Mouse (Mus musculus) layer of hippocampus, adult 9-11 months (tissue): ENCODE data around the gene Tlr8.
A peak's percentile ranks its signal among the peaks of the same experiment; 100 is the strongest.
"Not testable (repeated sequence)": the region's sequence is repeated elsewhere in the genome, so short reads cannot be mapped to it uniquely, and the experiment has no call there.

Experiments
- DNase-seq: peaks from one replicate; pipeline ENCODE4 v3.0.0; 2022

Gene Tlr8

DNA sequence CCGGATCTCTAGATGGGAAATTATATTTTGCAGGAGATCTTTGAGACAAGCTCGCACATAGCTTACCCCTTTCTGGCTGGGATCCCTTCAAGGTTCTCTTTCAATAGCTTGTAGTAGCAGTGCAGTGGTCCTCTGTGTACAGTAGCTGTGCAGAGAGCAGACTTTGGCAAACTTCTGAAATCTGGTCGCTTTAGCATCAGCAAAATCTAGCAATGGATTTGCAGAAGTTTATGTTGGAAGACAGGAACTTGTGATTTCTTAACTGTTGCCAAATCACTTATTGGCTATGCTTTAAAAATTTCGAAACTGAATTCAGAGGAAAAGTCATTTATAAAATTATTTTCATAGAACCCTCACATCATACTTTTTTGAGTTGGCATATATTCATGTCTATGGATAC is at the start of gene Tlr8:
Gene Tlr8 (minus strand): TSS at position 244 of the 400 bp plus-strand sequence.
- no peak for DNase-seq

DNA sequence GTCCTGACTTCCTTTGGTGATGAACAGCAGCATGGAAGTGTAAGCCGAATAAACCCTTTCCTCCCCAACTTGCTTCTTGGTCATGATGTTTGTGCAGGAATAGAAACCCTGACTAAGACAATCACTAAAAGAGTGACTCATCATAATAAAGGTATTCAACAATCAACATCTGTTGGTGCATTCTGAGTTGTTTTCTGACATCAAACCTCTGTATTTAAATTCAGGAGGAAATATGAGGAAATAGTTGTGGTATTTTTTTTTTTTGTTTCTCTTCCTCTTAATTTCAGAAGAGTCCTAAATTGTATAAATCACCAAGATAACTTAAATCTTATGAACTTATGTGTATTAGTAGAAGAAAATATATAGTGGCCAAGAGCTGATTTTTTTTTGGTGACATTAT is 37.9 kb upstream of the Tlr8 start:
- not testable (repeated sequence) for DNase-seq

DNA sequence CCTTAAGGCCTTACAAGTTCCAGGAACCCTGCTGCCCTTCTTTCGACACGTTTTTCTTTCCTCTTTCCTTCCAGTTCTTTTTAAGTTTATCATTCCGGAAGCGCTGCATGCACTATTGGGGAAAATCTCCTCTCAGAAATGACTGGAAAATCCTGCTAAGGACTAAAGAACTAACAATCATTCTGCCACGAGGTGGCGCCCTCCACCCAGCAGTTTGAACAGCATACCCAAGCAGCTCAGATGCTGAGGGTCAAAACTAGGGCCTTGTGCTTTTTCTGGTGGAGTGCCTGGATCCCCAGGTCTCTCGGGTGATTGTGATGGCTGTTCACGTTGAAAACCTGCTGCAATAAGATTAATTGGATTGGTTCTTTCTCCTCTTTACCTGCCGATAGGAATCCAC is 12.8 kb upstream of the Tlr8 start:
- peak; percentile 33 for DNase-seq

DNA sequence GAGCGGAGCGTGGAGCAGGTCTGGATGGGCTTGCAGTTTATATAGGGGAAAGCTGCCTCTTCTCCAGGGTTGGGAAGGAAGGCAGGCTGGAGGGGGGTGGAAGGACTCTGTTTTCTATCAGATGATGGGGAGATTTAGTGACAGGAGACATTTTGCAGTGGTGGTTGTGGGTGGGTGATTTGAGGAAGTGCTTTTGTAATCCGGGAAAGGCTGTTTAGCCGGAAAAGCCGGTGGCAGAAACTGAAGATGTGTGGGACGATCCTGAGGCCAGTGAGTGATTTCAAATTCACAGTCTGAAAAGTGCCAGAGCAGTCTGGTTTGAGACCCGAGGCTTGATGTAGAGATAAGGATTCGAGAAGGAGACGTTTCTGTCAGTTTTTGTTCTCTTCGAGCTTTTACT is 12.4 kb upstream of the Tlr8 start:
- DNase-seq, result peak; percentile 2

DNA sequence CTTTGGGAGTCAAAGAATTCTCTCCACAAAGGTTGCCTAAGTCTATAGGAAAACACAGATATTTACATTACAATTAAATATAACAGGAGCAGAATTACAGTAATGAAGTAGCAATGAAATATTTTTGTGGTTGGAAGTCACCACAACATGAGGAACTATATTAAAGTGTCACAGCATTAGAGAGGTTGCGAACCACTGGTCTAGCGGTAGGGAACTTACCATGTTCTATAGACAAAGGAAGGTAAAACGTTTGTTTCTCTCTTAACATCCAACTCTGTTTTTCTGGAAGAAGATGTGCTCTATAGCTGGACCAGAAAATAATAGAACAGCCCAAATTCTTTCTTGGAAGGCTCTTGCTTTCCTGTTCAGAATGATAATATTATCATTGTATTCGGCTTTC is 599 bp downstream of the Tlr8 start:
- no peak for DNase-seq

DNA sequence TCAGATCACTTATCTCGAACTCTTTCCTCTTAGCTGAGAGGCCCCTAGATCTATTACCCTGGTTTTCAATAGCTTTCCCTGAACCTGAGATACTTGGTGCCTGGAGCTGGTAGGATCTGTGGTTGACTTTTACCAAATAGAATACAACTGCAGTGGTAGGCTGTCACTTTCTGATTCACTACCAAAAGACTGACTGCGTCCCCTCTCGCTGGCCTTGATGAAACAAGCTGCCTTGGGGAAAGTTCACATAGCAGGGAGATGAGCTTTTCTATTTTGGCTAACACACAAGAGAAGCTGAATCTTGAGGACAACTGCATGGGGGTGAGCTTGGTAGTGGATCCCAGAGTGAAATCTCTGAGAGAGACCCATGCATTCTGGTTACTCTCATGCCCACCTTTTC is 22.4 kb downstream of the Tlr8 start:
- no peak for DNase-seq

DNA sequence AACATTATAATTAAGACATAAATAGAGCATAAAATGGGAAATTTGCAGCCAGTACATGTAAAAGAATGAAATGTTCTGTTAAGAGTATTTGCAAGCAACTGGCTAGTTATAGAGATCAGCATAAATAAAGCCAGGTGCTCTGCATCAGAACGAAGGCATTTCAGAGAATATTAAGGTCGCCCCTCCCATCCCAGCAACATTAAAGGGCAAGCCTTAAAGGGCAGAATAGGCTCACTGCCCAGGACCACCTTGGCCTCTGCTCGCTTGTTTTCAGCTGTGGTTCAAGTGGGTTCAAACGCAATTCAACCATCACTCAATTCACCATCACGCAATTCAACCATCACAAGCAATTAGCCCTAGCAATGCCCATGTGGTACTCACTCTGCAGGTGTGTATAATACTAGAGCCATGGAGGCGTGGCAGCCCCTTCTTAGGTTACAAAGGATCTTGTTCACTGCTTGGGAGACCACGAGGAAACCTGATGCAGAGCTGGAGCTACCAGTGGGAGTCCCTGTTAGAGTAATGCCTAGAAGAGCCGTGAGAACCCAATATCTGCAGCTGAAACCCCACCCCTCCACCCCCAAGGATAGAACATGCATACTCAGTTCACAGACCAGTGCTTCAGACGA is 24.7 kb downstream of the Tlr8 start:
- DNase-seq, result no peak

DNA sequence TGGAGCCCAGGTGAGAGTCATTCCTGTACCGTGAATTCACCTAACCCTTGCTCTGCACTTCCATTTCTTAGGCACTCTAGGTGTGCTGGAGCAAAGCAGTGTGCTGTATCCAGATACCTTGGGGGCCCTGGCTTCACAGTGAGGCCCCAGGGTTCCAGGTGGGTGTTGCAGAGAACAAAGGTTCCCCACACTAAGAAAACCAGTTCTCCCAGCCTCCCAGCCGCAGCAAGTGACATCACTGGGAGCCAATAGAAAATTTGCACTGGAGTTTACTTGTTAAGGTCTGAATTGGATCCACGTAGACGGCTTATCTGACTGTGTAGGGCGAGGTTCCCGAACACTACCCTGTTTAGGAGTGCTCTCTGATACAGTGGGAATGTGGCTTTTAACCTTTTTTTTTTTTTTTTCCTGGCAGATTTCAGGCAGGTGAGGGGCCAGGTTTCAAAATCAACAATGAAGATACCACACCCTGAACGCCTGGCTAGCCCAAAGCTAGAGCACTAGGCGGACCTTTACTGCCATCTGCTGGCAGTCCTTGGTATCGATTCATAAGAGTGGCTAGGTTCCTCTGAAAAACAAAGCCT is 30.9 kb downstream of the Tlr8 start:
- DNase-seq, result peak; percentile 46

DNA sequence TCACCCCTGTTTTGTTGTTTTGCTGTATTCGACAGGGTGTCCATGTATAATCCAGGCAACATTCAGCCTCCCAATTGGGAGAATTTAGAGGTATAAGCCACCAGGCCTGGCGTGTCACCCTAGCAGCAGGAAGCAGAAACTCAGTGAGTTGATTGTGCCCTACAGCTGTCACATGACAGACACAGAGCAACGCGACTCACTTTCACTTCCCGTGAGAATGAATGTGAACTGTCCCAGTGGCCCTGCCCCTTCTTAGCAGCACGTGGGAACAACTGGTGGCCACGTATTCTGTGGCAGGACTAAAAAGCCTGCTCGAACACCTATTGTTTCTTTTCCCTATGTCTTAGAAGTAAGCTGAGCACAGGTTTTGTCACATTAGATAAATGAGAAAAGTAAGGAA is 33.0 kb downstream of the Tlr8 start:
- peak; percentile 48 for DNase-seq

DNA sequence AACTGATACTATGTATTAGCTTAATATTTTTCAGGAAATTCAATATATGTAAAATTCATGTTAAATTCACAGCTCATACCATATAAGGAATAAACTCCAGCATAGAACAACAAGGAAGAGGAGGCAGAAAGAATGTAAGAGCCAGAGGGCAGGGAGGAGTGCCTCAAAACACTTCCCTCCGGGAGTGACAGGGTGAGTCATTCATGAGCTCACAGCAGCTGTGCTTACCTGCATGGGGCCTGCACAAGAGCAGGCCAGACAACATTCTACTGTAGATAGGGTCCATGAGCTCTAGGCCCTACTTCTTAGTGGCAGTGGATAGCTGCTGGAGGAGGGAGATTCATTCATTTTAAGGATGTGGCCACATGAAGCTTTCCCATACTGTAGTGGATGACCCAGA is 34.3 kb downstream of the Tlr8 start:
- no peak for DNase-seq

DNA sequence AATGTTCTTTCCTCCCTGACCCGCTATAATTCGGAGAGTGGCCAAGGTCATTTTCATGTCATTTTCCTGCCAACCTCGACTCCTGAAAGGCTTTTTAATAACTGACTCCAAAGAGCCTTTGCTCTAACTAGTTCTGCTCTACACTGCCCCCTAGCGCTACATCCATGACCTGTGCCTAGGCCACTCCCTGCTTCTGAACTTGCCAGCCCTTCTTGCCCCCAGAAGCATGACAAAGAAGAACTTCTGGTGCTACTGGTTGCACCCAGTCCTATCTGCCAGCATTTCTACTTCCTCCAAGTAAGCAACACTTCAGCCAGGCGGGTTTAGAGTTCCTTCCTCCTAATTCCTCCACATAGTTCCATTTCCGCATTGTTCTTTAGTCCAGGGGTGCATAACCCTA is 34.9 kb downstream of the Tlr8 start:
- DNase-seq, result peak; percentile 69

DNA sequence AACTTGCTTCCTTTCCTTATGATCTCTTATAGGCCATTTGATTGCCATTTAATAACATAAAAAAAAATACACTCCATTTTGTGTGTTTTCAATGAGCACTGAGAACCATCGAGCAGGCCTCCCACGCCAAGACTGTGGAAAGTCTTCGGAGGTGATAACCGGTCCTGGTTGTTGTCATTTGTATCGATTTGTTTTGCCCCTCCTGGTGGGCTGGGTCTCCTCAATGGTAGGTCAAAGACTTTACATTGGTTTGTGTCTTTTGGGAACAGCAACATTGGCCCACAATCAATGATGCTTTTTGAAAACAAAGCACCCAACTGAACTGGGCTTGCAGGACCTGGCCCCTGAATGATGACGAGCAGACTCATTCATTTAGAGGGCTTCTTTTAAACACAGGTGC is 36.4 kb downstream of the Tlr8 start:
- no peak for DNase-seq

DNA sequence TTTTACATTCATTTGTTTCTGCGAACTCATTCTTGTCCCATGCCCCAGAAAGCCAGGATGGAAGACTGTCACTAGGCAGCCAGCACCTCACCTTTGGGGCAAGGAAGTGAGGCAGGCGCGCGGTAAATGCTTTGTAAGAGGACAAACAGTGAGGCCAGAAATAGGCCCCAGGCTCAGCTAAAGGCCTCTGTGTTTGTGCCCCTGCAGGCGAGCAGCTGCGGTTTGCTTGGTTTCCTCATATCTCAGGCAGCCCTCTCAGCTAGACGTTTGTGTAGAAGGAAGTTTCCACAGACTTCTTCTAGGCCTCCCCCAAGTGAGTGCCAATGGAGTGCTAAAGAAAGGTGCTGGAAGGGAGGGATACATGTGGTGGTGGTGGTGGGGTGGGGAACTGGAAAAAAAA is 37.0 kb downstream of the Tlr8 start:
- DNase-seq, result peak; percentile 57

DNA sequence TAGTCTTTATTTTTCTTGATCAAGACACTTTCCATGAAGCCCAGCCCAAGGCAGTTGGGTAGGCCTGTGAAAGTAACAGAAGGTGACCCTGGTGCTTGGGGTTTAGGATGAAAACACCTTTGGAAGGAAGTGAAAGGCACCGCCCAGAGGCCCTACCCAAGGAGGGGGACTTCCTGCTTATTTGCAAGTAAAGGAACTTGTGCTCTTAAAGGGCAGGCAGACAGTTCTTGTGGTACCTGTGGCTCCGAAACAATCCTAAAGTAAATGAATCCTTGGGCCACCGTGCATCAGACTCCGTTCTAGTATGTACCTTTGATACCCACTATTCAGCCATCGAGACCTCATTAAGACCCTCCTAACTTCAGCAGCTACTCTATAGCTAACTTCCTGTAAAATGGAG is 37.6 kb downstream of the Tlr8 start:
- no peak for DNase-seq

DNA sequence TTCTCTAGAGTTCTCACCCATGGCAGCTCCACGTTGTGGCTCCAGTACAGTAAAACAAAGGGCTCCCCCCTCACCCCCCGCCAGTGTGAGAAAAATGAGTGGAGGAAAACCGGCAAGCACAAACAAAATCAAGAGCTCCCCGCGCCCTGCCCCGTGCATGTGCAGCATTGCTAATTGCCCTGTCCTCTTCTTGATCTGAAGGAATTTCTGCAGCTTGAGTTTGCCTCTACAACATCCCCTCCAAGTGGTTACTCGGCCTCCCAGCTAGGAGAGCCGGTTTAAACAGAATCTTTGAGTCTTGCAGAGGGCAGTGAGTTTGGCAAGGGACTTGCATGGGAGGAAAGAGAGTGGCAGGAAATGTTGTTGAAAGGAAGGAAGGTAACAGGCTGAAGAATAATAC is 51.4 kb downstream of the Tlr8 start:
- no peak for DNase-seq

DNA sequence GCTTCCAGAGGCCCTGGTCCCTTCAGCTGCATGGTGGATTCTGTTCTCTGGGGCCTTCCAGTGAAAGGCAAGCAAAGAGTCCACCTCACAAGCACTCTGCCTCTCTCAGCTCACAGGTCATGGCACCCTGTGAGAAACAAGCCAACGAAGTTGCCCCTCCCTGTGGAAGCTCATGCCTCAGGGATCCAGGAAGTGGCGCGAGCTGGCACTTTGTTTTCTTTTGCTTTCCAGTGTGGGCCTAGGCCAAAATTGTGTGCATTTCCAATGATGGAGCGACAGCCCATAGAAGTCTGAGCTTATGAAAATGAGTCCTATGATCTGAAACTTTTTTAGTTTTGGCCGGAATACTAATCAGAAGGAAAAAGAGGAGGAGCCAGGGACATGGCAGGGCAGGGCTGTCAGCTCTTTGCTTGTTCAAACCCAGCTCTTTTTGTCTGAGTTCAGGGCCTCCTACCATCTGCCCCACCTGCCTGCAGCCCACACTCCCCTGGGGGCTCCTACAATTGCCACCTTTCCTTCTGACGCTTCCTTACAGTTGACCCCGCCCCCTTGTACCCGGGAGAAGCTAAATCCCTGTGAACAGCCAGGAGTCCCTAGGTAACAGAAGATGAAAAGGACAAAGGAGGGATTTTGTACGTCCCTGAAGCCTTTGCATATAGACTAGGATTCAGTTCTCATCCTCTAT is 52.1 kb downstream of the Tlr8 start:
- DNase-seq, result no peak

DNA sequence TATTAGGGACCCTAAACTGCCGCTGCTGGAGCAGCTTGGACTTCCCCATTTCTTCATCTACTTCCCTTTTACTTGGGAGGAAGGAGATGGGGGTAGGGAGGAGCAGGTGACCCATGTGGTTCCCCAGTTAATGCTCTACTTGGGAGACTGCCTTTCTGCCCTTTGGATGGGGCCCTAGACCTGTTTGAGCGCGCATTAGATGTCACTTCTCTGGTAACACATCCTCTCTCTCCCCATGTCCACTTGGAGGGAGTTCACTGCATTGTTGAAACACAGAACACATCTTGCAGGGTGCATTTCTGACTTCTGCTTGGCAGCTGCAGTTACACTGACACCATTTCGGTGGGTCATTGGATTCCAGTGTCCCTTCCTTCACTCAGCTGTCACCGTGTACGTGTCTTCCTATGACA is 53.8 kb downstream of the Tlr8 start:
- DNase-seq, result peak; percentile 58

DNA sequence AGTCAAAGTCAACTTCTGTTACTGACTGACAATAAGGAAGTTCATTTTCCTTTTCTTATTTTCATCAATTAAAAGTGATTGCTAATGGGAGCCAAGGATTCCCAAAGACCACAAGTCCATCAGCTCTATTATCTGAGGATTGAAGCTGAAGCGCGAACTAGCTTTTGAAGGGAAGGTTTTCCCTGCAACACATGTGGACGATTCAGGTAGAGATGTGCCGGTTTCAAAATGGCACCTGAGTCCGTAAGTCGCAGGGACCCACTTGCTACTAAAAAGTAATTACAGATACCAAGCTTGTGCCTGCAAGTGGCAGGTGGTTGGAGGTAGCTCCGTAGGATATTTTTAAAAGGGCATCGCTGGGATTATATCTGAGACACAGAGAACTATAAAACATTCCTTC is 54.3 kb downstream of the Tlr8 start:
- DNase-seq, result no peak

DNA sequence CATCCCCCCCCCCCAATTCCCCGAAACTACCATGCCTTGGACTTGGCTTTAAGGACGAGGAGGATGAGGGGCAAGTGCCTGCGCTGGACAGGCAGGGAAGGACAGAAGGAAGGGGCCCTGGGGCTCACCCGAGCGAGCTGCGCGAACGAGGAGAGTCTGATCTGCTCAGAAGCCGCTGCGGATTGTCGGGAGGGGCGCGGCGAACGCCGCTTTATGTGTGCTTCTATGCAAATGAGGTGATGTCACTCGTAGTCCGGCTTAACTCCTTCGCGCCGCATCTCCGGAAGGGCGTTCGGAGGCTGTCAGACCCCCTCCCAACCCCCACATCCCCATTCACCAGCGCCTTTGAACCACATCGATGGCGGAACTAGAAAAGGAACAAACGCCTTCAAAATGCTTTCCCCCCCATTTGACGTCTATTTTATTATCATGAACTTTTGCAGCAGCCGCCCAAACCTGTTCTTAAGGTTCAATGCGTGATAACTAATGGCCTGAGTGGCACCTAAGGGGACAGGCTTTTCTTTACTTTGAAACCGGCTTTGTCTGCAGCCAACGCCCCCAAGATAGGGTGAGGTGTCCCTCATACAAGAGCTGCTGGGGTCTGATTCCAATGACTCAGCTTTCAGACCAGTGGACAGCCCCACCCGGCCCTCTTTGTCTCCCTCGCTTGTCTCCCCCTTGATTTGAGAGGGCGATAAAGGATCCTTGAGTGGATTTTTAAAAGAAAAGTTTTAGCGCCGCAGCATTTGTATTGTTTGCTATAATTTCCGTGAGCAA is 55.0 kb downstream of the Tlr8 start, which contains the start of gene Tmsb4x:
Gene Tmsb4x (minus strand): TSS at position 338 of the 777 bp plus-strand sequence.
- DNase-seq, result peak; percentile 81

DNA sequence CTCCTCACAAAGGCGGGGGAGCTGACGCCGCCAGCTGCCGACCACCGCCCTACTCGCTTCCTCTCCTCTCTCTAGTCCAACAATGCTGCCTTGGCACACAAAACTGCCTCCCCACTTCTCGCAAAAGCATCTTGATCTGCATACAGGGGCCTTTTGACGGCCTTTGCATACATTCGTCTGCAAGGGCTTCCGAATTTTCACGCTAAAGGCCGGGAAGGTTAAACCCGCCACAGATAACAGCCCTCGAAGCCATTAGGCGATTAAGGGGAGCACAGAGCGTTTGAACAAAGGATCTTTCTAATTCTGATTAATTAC is 55.7 kb downstream of the Tlr8 start:
- DNase-seq, result no peak

DNA sequence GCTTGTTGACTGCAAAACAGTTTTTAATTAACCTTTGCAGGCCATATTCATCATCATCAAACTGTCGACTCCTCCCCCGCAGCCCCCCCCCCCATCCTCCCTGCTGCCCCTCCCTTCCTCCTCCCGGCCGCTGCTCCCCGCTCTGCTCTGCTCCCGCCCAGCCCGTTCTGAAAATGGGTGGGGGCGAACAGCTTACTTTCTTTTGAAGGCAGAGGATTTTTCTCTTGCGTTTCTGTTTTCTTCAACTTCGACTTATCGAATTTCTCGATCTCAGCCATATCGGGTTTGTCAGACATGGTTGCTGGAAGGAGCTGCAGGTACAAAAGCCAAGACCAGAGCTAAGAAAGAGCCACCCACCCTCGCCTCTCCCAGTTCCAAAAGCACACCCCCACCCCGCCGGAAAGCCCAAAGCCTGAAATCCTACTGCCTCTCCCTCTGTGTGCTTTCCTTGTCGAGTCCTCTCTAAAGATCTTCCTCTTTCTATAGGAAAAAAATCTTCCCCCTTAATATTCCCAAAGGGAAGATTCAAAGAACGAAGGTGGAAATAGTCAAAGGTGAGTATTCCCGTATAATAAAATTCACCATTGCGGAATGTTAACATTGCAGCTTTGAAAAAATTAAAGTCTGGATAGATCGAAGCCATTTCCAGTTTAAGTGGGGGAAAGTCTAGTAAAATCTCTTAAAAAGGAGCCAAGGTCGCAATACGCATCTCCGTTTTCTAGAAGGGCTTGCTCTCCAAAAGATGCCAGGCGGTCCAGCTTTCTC is 56.2 kb downstream of the Tlr8 start:
- no peak for DNase-seq

DNA sequence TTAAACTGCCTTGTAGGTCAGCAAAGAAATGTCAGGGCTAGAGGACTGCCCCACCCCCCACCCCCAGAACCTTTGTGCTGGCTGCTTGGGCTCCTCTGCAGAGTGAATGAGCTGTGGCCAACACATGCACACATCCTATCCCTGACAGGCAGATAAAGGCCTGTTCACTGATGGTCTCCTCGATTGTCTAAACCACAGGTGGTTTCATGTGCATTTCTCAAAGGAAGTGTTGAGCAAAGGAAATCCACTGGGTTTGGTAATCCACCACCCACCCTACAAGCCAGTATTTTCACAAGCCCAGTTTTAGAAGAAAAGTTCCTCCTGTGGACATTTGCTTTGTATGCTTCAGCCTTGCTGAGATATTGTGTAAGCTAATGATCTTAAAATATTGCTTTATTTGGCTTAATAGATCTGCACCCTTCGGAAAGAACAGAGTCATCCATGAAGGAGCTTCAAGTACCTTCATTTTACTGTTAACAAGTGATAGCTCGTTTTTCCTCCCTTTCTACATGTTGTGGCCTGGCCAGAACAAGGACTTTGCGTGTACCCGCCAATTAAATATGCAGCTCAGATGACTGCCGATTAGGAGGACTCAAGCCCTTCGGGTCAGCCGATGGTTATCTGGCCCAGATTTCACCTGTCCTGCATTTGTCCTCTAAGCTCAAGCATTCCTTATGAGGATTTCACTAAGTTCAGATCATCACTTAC is 58.2 kb downstream of the Tlr8 start:
- peak; percentile 52 for DNase-seq
